Comparison of ENCODE assay signal across 14 mouse cellular contexts in the genomic region with DNA sequence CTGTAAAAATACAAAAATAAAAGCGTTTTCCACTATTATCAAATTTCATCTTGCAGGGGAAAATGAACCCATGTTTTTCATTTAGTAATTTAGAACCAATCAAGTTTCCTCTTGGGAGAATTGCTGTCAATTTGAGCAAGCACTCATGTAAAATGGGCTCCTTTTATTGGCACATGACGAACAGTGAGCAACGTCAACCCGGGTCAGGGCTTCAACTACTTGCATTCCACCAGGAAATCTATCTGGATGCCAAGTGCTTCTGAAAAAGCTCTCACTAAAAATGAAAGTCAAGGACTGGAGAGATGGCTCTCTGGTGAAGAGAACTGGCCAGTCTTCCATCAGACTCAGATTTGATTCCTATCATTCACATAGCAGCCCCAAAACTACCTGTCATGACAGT.
"Had no signal": no experiment of that assay in that cellular context is flagged by ENCODE, and none has a peak within 500 bp of the region (broad histone marks: within the 10 kb centered on the region; RNA-seq: fewer than 3 reads in every experiment).

No protein-coding gene starts in this region.

- H3K9me3 ChIP-seq: kidney, embryonic 15.5 days; limb, embryonic 13.5 days; megakaryocyte, embryonic 14.5 days; midbrain, embryonic 15.5 days; neural tube, embryonic 13.5 days had no signal

- H3K4me1 ChIP-seq: kidney, embryonic 15.5 days had no signal

- H3K27ac ChIP-seq: kidney, embryonic 15.5 days; limb, embryonic 13.5 days; liver, embryonic 14.5 days; macrophage; midbrain, embryonic 15.5 days; neural tube, embryonic 13.5 days had no signal

- H3K9ac ChIP-seq: kidney, embryonic 15.5 days; limb, embryonic 13.5 days; liver, embryonic 14.5 days; midbrain, embryonic 15.5 days; neural tube, embryonic 13.5 days had no signal

- ATAC-seq: intestine, embryonic 16.5 days; midbrain, embryonic 15.5 days had no signal

- H3K4me2 ChIP-seq: kidney, embryonic 15.5 days; limb, embryonic 13.5 days; midbrain, embryonic 11.5 days; midbrain, embryonic 15.5 days; neural tube, embryonic 13.5 days had no signal

- DNase-seq: kidney, adult 2 months; kidney, postnatal 14 days; left cerebral cortex, postnatal 4 days; right cerebral cortex, postnatal 14 days; thymus, postnatal 4 days had no signal

- H3K36me3 ChIP-seq: kidney, embryonic 15.5 days; limb, embryonic 13.5 days; midbrain, embryonic 15.5 days; neural tube, embryonic 13.5 days had no signal

- H3K4me3 ChIP-seq: kidney, embryonic 15.5 days; limb, embryonic 13.5 days; megakaryocyte, embryonic 14.5 days; midbrain, embryonic 15.5 days; neural tube, embryonic 13.5 days had no signal

- H3K27me3 ChIP-seq: midbrain, embryonic 15.5 days; neural tube, embryonic 13.5 days had no signal
